Mouse (Mus musculus) thymus, adult 2 months (tissue): ENCODE results near the gene Akap5.

ENCODE experiments used
- CTCF ChIP-seq: fragments of 200-500 bp; IDR thresholded peaks from 2 replicates; pipeline ENCODE4 v1.5.1; 2012; ENCODE audit warnings: mild to moderate bottlenecking, control low read depth, low read length, moderate library complexity, borderline replicate concordance; ENCODE audit not compliant: control insufficient read depth, poor library complexity, insufficient read depth; ENCODE audit errors: extremely low read depth
- POLR2A ChIP-seq: fragments of 200-500 bp; IDR thresholded peaks from 2 replicates; pipeline ENCODE4 v1.6.1; 2012; ENCODE audit warnings: mild to moderate bottlenecking, low read length, control low read depth, moderate library complexity; ENCODE audit not compliant: control insufficient read depth, poor library complexity, insufficient read depth; ENCODE audit errors: extremely low read depth

DNA sequence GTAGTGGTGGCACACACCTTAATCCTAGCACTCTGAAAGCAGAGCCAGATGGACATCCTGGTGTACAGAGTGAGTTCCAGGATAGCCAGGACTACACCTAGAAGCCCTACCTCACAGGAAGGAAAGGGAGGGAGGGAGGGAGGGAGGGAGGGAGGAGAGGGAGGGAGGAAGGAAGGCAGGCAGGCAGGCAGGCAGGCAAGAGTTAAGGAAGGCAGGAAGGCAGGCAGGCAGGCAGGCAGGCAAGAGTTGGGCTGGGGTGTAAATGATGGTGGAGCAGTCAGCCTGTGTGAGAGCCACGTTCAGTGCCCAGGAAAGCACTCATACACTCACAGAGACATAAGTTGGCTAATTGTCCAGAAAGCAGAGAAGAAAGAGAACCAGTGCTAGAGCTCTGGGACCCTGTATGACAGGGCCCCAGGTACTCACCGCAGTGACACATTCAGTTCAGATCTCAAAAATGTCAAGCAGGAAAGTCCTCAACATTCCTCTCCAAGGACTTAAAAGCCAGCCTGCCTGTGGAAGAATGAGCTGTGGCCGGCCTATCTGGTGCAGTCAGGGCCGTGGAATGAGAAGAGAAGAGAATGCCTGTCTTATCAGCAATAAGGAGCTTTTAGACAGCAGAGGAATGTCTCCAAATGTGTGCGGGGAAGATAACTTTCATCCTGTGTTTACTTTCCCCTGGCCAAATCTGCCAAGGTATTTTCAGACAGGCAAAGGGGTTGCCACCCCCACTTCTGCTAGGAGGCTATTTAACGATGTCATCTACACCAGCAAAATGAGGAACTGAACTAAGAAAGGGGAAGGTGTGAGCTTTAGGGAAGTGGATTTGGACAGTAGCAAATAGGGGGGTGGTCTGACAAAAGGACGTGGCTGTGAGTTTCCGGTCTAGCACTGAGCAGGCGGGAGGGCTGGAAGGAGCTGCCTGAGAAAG lies 6.1 kb upstream of the Akap5 start:
- TF ChIP-seq CTCF (no peak), POLR2A (no peak)
